Mouse (Mus musculus) sigmoid colon, adult 10 weeks (tissue): ENCODE data around the gene Gspt2. TPM values are rescaled to one million over a fixed set of nuclear protein-coding genes. Genes with fewer than 3 reads are reported as not detected.

Experiments
- polyA plus RNA-seq: library from polyadenylated mRNA; stranded (reverse); fragments of 350-450 nt; fragmentation: Illumina TruSeq; extraction: RNeasy Lipid Tissue Mini Kit (QIAGEN cat#74804); gene quantifications from one replicate; pipeline ENCODE4 v1.2.3, GENCODE M21; 2014; ENCODE audit warnings: low read depth, low replicate concordance

The Gspt2 gene
- 10.1 TPM for polyA plus RNA-seq

DNA sequence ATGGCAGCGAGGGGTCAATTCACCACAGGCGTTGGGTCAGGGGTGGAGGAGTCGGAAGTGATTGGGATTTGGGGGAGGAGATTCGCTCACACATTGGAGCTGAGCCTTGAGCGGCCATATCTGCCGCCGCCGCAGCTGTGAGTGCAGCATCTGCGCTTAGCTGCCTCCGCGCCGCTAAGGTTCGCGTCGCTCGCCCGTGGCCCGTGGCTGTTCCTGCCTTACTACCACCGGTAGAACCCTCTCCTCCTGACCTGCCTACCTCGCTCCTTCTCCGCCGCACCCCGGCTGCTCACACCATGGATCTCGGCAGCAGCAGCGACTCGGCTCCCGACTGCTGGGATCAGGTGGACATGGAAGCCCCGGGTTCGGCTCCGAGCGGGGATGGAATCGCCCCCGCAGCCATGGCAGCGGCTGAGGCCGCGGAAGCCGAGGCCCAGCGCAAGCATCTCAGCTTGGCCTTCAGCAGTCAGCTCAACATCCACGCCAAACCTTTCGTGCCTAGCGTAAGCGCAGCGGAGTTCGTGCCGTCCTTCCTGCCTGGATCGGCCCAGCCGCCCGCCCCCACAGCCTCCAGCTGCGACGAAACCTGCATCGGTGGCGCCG, at the start of gene Gspt2:
Gene Gspt2, plus strand, starts transcription at position 109 of the 603 bp plus-strand sequence.

Other genes with a start within 250 kb of the Gspt2 start
- 36.9 TPM for gene Maged1, start 93.9 kb upstream of the Gspt2 start, polyA plus RNA-seq
- 12.3 TPM for gene Zxdb, start 88.5 kb downstream of the Gspt2 start, polyA plus RNA-seq